Mouse (Mus musculus) heart, postnatal 36 days (tissue): ENCODE results near the gene Rpl34. TPM values are rescaled to one million over a fixed set of nuclear protein-coding genes. Genes with fewer than 3 reads are reported as not detected.

ENCODE experiments used
- DNase-seq, 2 experiments: peaks; one replicate each; pipeline ENCODE4 v3.0.0; 2021 to 2022
- intact Hi-C: fragments of 180-260 bp; cut with DNase I; formaldehyde crosslinking; loops from one replicate; pipeline ENCODE4 v1.15.1; 2025
- total RNA-seq, 2 experiments: library from RNA; stranded (reverse); gene quantifications; 2 replicates each; pipeline ENCODE4 v1.2.3; 2021

The Rpl34 gene
- total RNA-seq, 2 experiments from 2014 or later = 375 to 403 TPM

DNA sequence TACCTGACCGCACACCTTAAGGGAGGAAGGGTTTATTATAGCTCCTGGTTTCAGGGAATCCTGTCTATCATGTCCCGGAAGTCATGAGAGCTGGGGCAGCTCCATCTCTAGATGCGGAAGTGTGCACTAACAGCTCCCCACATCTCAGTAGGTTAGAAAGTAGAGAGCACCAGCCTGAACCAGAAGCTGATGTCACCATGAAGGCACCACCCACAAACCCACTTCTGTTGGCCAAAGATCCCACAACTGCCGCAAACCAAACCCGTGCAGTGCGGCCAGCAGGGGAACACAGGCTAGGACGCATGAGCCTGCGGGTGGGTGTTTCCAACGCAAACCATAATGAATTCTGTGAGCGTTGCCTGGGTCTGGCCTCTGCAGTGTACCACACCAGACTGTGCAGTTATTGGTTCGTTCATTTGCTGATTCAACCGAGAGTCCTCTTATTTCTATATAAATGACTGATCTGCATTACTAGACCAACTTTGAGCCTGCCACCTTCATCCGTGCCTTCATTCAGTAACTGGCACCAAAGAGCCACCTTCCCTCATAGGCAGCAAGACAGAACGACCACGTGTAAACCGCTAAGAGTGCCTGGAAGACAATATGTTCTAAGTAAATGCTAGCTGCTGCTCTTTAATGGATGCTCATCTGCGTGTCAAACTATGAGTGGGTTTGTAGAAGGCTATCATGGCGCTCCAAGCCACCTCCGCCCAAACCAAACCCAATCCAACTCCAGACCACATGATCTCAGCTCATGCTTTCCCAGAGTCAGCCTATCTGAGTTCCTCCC is 52.3 kb downstream of the Rpl34 start:
- no peak for DNase-seq
- intact Hi-C loops = no loop called here

Other genes starting within 250 kb of the Rpl34 start
- gene Etnppl, start 113.0 kb downstream of the Rpl34 start, total RNA-seq = not detected
- gene Ostc, start 21.0 kb downstream of the Rpl34 start, total RNA-seq = 10 to 100 TPM; 48.4 to 53.1 TPM